Mouse (Mus musculus) R1 (cell line): Measurements from ENCODE around the gene Mblac1.

ENCODE experiments used
- DNase-seq: peaks from one replicate; pipeline ENCODE4 v3.0.0-alpha.2; 2018; ENCODE audit warnings: low read depth, low spot score

Mblac1 gene

DNA sequence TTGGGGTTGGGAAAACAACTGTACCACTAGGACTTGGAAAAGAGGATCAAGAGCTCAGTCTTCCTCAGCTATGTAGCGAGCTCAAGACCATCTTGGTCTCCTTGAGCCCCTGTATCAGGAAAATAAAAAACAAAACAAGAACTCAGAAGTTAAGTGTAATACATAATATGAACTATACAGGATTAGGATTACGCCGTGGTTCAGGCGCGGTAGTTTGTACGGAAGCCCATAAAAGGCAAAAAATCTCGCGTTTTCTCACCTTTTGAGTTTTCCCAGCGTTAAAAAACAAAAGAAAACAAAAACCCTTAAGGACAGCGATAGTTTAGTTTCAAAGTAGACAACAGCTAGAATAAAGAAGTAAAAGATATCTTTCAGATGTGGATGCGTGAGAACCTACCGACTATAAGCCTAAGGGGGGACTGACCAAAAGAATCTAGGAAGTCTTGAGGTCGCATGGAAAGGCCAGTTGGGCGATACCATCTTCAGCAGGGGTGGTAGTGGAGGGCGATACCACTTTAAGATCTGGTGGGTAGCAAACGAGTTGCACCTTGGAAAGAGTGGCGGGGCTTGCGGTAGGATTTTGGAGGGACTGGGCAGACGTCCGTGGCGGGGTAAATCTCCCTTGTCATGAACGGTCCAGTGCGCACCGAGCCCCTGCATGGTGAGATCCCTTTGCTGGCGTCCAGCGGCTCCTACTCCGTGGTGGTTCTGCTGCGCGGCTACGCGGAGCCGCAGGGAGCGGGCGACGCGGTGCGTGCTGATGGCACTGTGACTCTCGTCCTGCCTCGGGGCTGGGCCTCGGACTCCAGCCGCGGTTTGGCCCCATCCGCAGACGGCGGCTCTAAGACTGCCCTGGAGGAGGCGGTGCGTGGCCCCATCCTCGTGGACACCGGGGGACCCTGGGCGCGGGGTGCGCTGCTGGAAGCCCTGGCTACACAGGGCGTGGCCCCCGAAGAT, at the start of gene Mblac1:
Mblac1 (plus strand) TSS at position 544 of the 957 bp plus-strand sequence.
- peak; percentile 95 for DNase-seq

- DNase-seq, result no peak
These were observed 39.7 kb upstream of the Mblac1 start for GRCm38 (mm10) chr5:138154390-138154789.

DNA sequence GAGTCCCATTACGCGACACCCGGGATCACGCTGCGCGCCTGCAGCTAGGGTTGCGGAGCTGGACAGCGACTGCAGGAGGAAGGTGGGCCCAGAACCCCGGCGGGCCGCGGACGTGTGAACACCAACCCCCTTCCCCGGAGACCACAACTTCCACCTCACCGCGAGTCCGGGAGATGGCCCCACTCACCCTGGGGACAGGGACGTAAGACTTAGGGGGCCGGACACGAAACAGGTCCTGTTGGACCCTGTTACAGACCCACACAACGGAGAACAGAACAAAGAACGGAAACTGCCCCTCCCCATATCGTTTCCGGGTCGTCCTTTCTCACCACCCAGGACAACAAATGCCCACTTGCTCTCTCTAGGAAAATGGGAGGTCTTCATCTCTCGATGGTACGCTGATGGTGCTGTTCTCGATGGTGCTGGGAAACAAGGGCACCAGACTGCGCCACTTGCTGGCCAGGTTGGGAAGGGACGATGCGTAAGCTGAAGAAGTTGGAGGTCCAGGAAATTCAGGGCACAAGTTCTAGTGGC, 38.6 kb upstream of the Mblac1 start, which contains the start of gene Zfp113:
Zfp113 (minus strand) TSS at position 302 of the 534 bp plus-strand sequence.
- DNase-seq, result peak; percentile 99

GRCm38 (mm10) chr5:138160224-138160762, 33.8 kb upstream of the Mblac1 start:
- peak; percentile 74 for DNase-seq

GRCm38 (mm10) chr5:138160842-138161665, 33.1 kb upstream of the Mblac1 start, which contains the start of gene Cops6:
TSS of gene Cops6 (plus strand) at chr5:138161071.
- DNase-seq, result peak; percentile 96

DNA sequence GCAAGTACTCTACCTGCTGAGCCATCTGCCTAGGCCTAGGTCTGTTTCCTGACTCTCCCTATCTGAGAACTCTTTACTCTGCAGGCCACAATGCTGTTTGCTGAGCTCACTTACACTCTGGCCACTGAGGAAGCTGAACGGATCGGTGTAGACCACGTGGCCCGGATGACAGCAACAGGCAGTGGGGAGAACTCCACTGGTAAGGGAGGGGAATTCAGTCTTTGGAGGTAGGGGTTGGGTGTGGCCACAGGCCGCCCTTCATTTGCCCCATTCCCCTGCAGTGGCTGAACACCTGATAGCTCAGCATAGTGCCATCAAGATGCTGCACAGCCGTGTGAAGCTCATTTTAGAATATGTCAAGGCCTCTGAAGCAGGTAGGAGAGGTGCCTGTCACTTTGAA, 31.1 kb upstream of the Mblac1 start:
- DNase-seq, result peak; percentile 83

GRCm38 (mm10) chr5:138163610-138164009, 30.5 kb upstream of the Mblac1 start:
- DNase-seq, result peak; percentile 46

GRCm38 (mm10) chr5:138165594-138165993, 28.5 kb upstream of the Mblac1 start:
- DNase-seq, result peak; percentile 48

- DNase-seq, result peak; percentile 98
These were observed 23.1 kb upstream of the Mblac1 start for GRCm38 (mm10) chr5:138170936-138171561.

DNA sequence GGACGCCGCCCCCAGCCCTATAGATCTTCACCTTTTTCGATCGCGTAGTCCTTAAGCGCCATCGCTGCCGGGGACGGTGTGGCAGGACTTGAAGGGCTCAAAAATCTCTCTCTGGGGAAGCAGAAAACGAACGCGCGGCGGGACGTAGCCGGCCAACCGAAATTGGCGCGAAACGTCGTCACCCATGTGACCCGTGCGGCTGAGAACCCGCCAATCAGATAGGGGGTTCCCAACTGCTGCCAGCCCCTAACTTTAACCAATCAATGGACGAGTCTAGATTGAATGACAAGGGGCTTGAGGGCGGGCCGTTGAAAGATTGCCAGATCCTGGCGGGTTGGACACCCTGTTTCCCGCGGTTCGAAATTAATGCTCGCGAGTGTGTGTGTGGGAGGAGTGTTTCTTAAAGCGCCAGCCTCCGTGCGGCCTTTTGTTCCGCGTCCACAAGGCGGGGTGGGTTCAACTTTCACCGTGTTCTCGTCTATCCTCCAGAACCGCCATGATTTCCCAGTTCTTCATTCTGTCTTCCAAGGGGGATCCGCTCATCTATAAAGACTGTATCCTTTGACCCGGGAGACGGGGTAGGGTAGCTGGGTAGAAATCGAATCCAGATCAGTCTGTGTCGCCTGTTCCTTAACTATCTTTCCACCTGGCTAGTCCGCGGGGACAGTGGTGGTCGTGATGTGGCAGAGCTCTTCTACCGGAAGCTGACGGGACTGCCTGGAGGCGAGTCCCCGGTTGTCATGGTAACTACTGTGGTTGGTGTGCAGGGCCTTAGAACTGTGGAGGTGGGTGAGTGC, 22.2 kb upstream of the Mblac1 start, which contains the start of the genes Ap4m1 and Mcm7:
Ap4m1 (plus strand) TSS at position 308 of the 797 bp plus-strand sequence.
Mcm7 (minus strand) TSS at position 728 of the 797 bp plus-strand sequence.
- peak; percentile 100 for DNase-seq

- DNase-seq, result peak; percentile 74
These were observed 20.9 kb upstream of the Mblac1 start for GRCm38 (mm10) chr5:138173217-138173616.

DNA sequence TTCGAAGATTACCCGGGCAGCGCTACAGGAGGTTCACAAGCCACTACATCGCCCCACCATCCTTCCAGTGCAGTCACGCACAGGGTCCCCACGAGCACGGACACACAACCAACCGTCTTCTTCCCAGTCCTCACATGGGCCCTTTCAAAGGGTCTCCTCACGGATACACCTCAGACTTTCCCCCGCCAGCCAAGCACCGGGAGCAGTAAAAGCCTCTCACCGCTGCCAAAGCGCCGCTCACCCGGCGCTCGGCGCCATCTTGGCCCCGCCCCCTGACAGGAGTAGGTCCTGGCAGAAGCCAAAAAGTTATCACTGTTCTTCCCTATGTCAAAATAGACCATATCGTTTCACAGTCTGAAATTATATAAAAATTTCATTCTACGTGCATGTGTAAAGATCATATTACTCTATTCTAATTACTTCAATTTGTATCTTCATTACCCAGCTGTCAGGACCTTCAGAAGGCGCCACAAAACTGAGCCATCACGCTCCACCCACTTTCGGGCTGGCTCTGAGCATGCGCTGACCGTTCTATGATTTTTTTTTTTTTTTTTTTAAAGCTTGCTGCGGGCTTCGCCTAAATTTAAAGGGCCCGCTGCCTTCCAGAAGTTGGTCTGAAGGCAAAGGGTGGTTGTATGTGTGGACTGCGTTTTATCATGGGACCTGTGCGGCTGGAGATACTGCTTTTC, 7.0 kb upstream of the Mblac1 start, which contains the start of the genes Taf6 and Cnpy4:
Taf6 (minus strand) TSS at position 502 of the 689 bp plus-strand sequence.
Cnpy4 (plus strand) TSS at position 536 of the 689 bp plus-strand sequence.
- peak; percentile 90 for DNase-seq

DNA sequence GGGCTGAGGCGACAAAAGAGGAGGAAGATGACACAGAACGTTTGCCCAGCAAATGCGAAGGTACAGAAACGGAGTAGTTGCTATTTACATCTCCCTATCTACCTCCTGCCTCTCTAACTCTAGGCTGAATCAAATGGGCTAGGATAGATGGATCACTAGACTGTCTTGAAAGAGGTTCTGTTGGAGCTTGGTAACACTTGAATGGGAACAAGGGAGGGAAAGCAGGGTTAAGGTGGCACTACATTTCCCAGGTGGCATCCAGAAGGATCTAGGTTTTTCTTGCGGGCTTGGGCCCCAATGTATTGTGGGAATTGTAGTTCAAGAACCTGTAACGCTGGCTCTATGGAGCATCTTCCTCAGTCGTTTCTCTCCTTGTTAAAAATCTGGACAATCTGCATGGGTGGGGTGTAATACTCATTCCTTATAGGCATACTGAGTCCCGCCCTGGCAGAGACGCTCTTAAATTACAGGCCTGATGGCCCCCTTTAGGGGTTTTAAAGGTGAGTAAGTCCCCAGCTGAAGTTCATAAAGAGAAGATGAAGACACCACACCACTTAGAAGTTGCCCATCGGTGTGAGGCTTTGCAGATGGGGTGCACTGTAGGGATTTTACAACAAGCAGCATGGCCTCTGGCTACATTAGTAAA, 6.3 kb upstream of the Mblac1 start:
- DNase-seq, result peak; percentile 92

DNA sequence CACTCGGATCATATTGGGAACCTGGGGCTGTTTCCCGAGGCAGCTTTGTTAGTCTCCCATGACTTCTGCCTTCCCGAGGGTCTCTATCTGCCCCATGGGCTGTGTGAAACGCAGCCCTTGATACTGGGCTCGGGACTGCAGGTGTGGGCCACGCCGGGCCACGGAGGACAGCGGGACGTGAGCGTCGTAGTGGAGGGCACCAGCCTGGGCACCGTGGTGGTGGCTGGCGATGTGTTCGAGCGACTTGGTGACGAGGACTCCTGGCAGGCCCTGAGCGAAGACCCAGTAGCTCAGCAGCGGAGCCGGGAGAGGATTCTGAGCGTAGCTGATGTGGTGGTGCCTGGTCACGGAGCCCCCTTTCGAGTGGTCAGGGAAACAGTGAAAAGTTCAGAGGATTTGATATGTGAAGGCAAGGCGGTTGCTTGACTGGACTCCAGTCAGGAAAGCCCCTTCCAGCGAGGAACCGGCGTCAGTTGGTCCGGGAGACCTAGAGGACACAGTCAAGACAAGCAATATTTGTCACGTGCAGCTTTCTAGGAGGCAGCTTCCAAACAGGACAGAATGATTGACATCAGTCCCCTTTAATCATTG, 736 bp downstream of the Mblac1 start:
- peak; percentile 25 for DNase-seq

DNA sequence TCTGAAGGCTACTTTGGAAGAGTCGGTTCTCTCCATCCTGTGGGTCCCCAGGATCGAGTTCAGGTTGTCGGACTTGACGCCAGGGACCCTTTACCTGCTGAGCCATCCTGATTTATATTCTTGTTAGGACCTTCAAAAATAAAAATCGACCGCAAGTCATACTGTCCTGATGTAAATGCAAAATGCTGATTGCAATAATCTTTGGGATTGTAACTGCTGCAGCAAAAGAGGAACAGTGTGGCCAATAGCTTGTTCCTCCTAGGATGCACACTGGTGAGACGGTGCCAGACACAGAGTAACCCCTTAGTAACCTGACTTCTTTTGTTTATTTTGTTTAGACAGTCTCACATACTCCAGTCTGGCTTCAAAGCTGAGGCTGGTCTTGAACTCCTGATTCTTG, 1.3 kb downstream of the Mblac1 start:
- DNase-seq, result no peak

DNA sequence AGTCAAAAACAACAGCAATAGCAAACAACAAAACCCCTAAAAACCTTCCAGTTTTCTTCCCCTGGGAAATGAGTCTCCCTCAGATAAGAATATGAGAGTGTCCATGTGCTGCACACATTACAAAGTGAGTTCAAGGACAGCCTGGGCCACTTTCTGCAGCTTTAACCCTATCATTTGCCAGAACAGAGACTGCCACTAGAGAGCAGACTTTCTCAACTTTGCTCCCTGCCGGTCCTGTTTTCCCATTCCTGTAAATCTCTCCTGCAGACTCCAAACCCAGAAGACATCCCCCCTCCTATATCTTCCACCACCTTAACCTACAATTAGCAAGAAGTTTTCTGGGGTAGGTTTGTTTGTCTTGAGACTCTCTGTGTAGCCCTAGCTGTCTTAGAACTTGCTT, 5.5 kb downstream of the Mblac1 start:
- peak; percentile 60 for DNase-seq

- DNase-seq, result no peak
These were observed 8.0 kb downstream of the Mblac1 start for GRCm38 (mm10) chr5:138202086-138202485.

- no peak for DNase-seq
These were observed 13.1 kb downstream of the Mblac1 start for GRCm38 (mm10) chr5:138207253-138207652.
